Comparison of ENCODE assay signal across 10 mouse cellular contexts in genomic region chr16:76762619-76763283, GRCm38 (mm10).
DNase-seq lines count a peak whose midpoint lies in the region; ATAC-seq and TF ChIP-seq lines count a peak whose summit lies in the region.
"Had no signal": no experiment of that assay in that cellular context is flagged by ENCODE, and none has a peak within 500 bp of the region (broad histone marks: within the 10 kb centered on the region; RNA-seq: fewer than 3 reads in every experiment).

No protein-coding gene starts in this region.

- H3K27ac ChIP-seq in kidney, adult 2 months (ENCODE audit: insufficient read depth, low read depth, low read length) = peak overlapping the region; percentile 56
- H3K27ac ChIP-seq in kidney, embryonic 15.5 days = no peak overlapping the region
- H3K27ac ChIP-seq: embryonic facial prominence, embryonic 15.5 days; intestine, embryonic 15.5 days had no signal

- H3K4me1 ChIP-seq in kidney, adult 2 months (ENCODE audit: control insufficient read depth, insufficient read depth, low read length) = peaks cover 8% of the 10 kb centered on the region
- peaks cover 27% of the 10 kb centered on the region for H3K4me1 ChIP-seq in kidney, embryonic 15.5 days
- H3K4me1 ChIP-seq: embryonic facial prominence, embryonic 15.5 days; intestine, embryonic 15.5 days had no signal

- no peak for TF ChIP-seq CTCF in kidney, adult 2 months (conservative IDR thresholded peaks at IDR 0.05; ENCODE audit: insufficient read depth, insufficient read length, low read depth, low read length)

- peak; percentile 87 for DNase-seq in kidney, adult 2 months
- DNase-seq in adrenal gland, adult 2 months = peak; percentile 82
- DNase-seq in kidney, adult 9 months = peak; percentile 78
- peak; percentile 78 for DNase-seq in lung, postnatal 36 days
- no peak for DNase-seq in testis, postnatal 10 days (ENCODE audit: low spot score)
- DNase-seq in cerebellum, adult 8-10 months = no peak
- DNase-seq in urinary bladder, postnatal 10 days (ENCODE audit: low spot score) = no peak

- no peak overlapping the region for H3K9ac ChIP-seq in kidney, embryonic 15.5 days
- H3K9ac ChIP-seq: embryonic facial prominence, embryonic 15.5 days; intestine, embryonic 15.5 days had no signal

- ATAC-seq in kidney, embryonic 15.5 days (replicated peaks; ENCODE audit: low FRiP score) = no peak
- ATAC-seq: intestine, embryonic 15.5 days had no signal

- TF ChIP-seq POLR2A in kidney, adult 2 months (IDR thresholded peaks at IDR 0.05; ENCODE audit: low read depth, low read length) = no peak

- no peaks in the 10 kb centered on the region for H3K36me3 ChIP-seq in kidney, adult 2 months (ENCODE audit: control insufficient read depth, insufficient read depth, low read length)
- no peaks in the 10 kb centered on the region for H3K36me3 ChIP-seq in kidney, embryonic 15.5 days
- H3K36me3 ChIP-seq: embryonic facial prominence, embryonic 15.5 days; intestine, embryonic 15.5 days had no signal

- no peak overlapping the region for H3K4me3 ChIP-seq in kidney, adult 2 months (ENCODE audit: insufficient read depth, low read depth, low read length)
- H3K4me3 ChIP-seq in kidney, embryonic 15.5 days (replicated peaks) = no peak overlapping the region
- H3K4me3 ChIP-seq: embryonic facial prominence, embryonic 15.5 days; intestine, embryonic 15.5 days had no signal

- no peaks in the 10 kb centered on the region for H3K9me3 ChIP-seq in kidney, embryonic 15.5 days (replicated peaks)
- H3K9me3 ChIP-seq: embryonic facial prominence, embryonic 15.5 days; intestine, embryonic 15.5 days had no signal

- 19% methylated on average over 8 of the region's 8 CpGs for WGBS in kidney, adult 2 months
- 10% methylated on average over 8 of the region's 8 CpGs for WGBS in kidney, embryonic 15.5 days

- no peaks in the 10 kb centered on the region for H3K27me3 ChIP-seq in kidney, adult 2 months (replicated peaks; ENCODE audit: control insufficient read depth, insufficient read depth, low read length)
- H3K27me3 ChIP-seq in kidney, embryonic 15.5 days = no peaks in the 10 kb centered on the region
- H3K27me3 ChIP-seq: embryonic facial prominence, embryonic 15.5 days; intestine, embryonic 15.5 days had no signal

- no peak overlapping the region for H3K4me2 ChIP-seq in kidney, embryonic 15.5 days
- H3K4me2 ChIP-seq: embryonic facial prominence, embryonic 15.5 days; intestine, embryonic 15.5 days had no signal

Comparison
In these comparisons a context has a peak if more than half of its experiments do, and no peak if none do; other contexts are left out.
1. DNase-seq: peak in kidney, adult 2 months (single experiment), adrenal gland, adult 2 months (single experiment), kidney, adult 9 months (single experiment) and lung, postnatal 36 days (single experiment); none in testis, postnatal 10 days (single experiment), cerebellum, adult 8-10 months (single experiment) and urinary bladder, postnatal 10 days (single experiment).